Mouse (Mus musculus) thymus, adult 2 months (tissue): Measurements from ENCODE around the gene Slc2a9. TPM values are rescaled to one million over a fixed set of nuclear protein-coding genes. Genes with fewer than 3 reads are reported as not detected.

Experiments
- DNase-seq: peaks from one replicate; pipeline ENCODE4 v3.0.0; 2021
- H3K27ac ChIP-seq: fragments of 200-500 bp; 2 replicates; pipeline ENCODE4 v1.5.1; 2012; ENCODE audit warnings: low read length, control low read depth; ENCODE audit not compliant: control insufficient read depth, insufficient read depth
- H3K27me3 ChIP-seq: fragments of 200-500 bp; 2 replicates; pipeline ENCODE4 v1.6.1; 2012; ENCODE audit warnings: mild to moderate bottlenecking, low read length, moderate library complexity, mixed read lengths; ENCODE audit not compliant: control insufficient read depth, insufficient read depth
- H3K36me3 ChIP-seq: fragments of 200-500 bp; 2 replicates; pipeline ENCODE4 v1.6.1; 2012; ENCODE audit warnings: mild to moderate bottlenecking, low read length, moderate library complexity; ENCODE audit not compliant: control insufficient read depth, insufficient read depth
- H3K4me1 ChIP-seq: fragments of 200-500 bp; replicated peaks from 2 replicates; pipeline ENCODE4 v1.6.1; 2012; ENCODE audit warnings: low read length; ENCODE audit not compliant: control insufficient read depth, insufficient read depth
- H3K4me3 ChIP-seq: fragments of 200-500 bp; 2 replicates; pipeline ENCODE4 v1.5.1; 2012; ENCODE audit warnings: mild to moderate bottlenecking, low read length, control low read depth, moderate library complexity; ENCODE audit not compliant: control insufficient read depth, insufficient read depth
- CTCF ChIP-seq: fragments of 200-500 bp; IDR thresholded peaks from 2 replicates; pipeline ENCODE4 v1.5.1; 2012; ENCODE audit warnings: mild to moderate bottlenecking, control low read depth, low read length, moderate library complexity, borderline replicate concordance; ENCODE audit not compliant: control insufficient read depth, poor library complexity, insufficient read depth; ENCODE audit errors: extremely low read depth
- POLR2A ChIP-seq: fragments of 200-500 bp; IDR thresholded peaks from 2 replicates; pipeline ENCODE4 v1.6.1; 2012; ENCODE audit warnings: mild to moderate bottlenecking, low read length, control low read depth, moderate library complexity; ENCODE audit not compliant: control insufficient read depth, poor library complexity, insufficient read depth; ENCODE audit errors: extremely low read depth
- WGBS: fragments of 180-500 bp; shearing (Covaris S2); methylation state at CpG from one replicate; pipeline ENCODE4 v1.1.7; 2018; 5-methylcytosine and 5-hydroxymethylcytosine counted together
- polyA plus RNA-seq: library from polyadenylated mRNA; depleted of rRNA; stranded (reverse); fragments of >200 nt; gene quantifications from 2 replicates; pipeline ENCODE4 v1.2.3, GENCODE M21; 2012

Gene Slc2a9
- polyA plus RNA-seq, 1 experiment, result 9.0 TPM

DNA sequence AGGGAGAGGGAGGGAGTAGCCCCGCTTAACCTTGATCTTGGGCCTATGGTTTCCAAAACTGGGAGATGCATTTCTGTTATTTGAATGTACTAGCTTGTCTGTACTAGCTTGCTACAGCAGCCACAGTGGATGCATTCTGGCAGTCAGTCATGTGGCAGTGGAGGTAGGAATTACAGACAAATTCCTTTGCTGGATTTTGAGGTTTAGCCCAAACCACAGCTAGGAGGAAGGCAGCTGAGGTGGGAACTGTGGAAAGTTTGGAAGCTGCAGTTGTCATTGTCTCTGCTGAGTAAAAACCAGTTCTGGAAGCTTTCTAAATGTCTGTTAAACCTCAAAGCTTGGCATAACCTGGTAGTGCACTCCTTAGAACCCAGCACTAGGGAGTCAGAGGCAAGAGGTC is 131.6 kb downstream of the Slc2a9 start:
- no peaks in the 10 kb centered on the region for H3K27me3 ChIP-seq
- 75% methylated on average over 1 of the region's 1 CpGs for WGBS

DNA sequence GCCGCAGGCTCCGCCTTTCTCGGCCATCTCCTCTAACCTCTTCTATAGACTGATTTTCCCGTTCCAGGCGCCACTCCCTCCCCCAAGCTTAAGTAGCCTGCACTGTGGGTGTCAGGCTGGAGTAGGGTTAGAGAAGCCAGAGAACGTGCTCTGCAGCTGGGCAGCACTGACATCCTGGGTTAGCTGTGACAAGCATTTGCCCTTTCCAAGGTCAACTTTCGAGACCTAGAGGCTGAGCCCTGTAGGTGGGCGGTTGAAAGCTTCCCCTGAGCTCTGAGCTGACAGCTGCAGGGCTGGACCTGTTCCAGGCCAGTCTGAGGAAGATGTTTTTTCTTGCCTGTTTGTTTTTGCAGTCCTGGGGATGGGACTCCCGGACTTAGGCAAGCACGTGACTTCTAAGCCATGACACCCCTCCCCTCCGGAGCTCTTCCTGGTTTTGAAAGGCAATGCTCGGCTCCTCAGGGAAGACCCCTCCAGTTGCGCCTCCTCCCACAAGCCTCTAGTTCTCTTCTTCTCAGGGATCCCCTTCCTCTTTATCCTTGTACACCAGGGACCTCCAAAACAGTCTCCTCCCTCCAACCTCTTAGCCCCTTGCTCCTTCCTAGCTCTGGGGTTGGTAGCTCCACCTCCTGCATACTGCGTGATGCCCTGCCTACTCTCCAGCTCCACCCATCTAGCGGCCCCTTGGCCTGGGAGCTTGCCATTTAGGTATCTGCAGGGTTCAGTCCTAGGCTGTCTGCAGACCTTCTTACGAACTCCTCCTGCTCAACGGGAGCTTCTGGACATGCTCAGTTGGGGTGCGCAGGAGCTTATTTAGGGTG is 136.1 kb downstream of the Slc2a9 start:
- 52% methylated on average over 18 of the region's 18 CpGs for WGBS

More for the DNA sequence above, 131.6 kb downstream of the Slc2a9 start:
- Histone ChIP-seq H3K4me3 (no peak overlapping the region), H3K36me3 (no peaks in the 10 kb centered on the region), H3K4me1 (no peaks in the 10 kb centered on the region; the same call in 1 of the 2 replicates), H3K27ac (no peak overlapping the region)
- no peak for DNase-seq
- TF ChIP-seq CTCF, result no peak
- no peak for TF ChIP-seq POLR2A

DNA sequence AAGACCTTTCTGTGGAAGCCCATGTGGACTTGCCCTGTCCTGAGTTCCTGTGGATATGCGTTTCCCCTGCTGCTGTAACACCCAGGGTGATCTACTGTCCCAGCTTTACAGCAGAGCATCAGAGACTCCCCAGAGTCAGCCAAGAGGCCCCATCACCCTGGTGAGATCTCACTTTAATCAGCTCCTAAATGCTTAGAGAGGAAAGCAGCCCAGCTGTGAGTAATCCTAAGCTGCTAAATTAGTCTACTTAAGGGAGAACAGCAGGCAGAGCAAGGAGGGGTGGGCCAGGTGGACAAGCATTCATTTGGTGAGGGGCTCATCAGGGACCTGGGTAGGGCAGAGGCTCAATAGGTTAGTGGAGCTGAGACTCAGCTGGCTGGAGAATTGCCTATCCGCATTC is 137.4 kb downstream of the Slc2a9 start:
- Histone ChIP-seq H3K4me3 (no peak overlapping the region), H3K4me1 (no peaks in the 10 kb centered on the region; the same call in 1 of the 2 replicates), H3K36me3 (no peaks in the 10 kb centered on the region), H3K27me3 (no peaks in the 10 kb centered on the region), H3K27ac (no peak overlapping the region)
- WGBS, result 97% methylated on average over 2 of the region's 2 CpGs
- DNase-seq, result no peak
- TF ChIP-seq CTCF (no peak), POLR2A (no peak)

More for the DNA sequence above, 136.1 kb downstream of the Slc2a9 start:
- Histone ChIP-seq H3K27me3 (no peaks in the 10 kb centered on the region), H3K4me3 (peak overlapping the region; percentile 35), H3K36me3 (no peaks in the 10 kb centered on the region), H3K27ac (no peak overlapping the region), H3K4me1 (no peaks in the 10 kb centered on the region; the same call in 1 of the 2 replicates)
- peak; percentile 7 for DNase-seq
- no peak for TF ChIP-seq POLR2A
- no peak for TF ChIP-seq CTCF

DNA sequence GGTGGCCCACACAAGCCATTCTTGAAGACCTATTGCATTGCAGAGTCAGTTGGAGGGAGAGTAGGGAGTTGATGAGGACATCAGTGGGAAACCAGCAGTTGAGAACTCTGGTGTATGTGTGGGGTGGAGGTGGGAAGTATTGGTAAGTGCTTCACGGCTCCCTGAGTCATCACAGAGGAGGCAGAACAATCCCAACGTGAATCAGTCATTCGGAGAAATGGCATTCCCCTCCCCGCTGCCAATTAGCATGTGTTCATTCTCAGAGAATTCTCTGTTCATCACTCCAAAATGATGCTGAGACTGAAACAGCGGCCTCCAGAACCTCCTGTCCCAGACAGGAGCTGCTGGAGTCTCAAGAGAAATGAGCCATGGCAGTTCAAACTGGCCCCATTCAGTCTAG is 138.5 kb downstream of the Slc2a9 start:
- no peak overlapping the region for H3K4me3 ChIP-seq
- 96% methylated on average over 5 of the region's 5 CpGs for WGBS
- H3K36me3 ChIP-seq, result no peaks in the 10 kb centered on the region
- H3K27me3 ChIP-seq, result no peaks in the 10 kb centered on the region
- no peak overlapping the region for H3K27ac ChIP-seq
- TF ChIP-seq POLR2A, result no peak
- TF ChIP-seq CTCF, result no peak
- H3K4me1 ChIP-seq, result no peaks in the 10 kb centered on the region; the same call in 1 of the 2 replicates
- no peak for DNase-seq

DNA sequence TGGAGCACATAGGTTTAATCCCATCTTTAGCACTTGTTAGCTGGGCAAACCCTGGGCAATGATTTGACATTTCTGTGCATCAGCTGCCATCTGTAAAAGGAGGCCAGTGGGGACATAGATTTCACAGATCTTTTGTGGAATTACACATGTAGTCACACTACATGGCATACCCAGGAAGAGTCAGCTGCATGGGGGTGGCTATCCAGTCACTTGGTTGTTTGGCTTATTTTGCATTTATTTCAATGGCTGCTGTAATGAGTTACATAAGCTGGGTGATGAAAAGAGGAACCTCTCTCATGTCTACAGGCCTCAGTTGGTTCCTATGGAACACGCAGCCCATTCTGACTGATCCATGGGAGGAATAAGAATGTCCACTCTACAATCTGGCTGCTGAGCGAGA is 143.2 kb downstream of the Slc2a9 start:
- no peaks in the 10 kb centered on the region for H3K27me3 ChIP-seq
- 93% methylated on average over 2 of the region's 2 CpGs for WGBS
- H3K36me3 ChIP-seq, result no peaks in the 10 kb centered on the region
- no peak for DNase-seq
- no peaks in the 10 kb centered on the region for H3K4me1 ChIP-seq
- H3K4me3 ChIP-seq, result no peak overlapping the region
- TF ChIP-seq CTCF, result no peak
- TF ChIP-seq POLR2A, result no peak
- H3K27ac ChIP-seq, result no peak overlapping the region

DNA sequence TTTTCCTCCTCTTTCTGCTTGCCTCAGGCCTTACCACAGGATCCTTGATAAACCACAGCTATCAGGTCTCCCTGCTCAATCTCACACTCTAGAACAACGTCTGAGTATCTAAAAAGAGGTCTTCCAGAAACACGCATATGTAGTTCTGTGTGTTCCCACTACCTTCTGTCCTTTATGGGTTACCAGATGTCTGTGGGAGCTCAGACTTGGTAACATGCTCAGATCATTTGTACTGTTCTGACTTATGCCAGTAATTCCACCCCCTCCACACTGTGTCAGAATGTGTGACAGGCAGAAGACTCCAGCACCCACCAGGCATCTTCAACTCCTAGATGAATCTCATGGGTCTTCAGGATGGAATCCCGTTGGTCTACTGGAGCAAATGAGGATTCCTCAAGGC is 146.0 kb downstream of the Slc2a9 start:
- TF ChIP-seq POLR2A (no peak), CTCF (no peak)
- DNase-seq, result no peak
- no peak overlapping the region for H3K4me3 ChIP-seq

DNA sequence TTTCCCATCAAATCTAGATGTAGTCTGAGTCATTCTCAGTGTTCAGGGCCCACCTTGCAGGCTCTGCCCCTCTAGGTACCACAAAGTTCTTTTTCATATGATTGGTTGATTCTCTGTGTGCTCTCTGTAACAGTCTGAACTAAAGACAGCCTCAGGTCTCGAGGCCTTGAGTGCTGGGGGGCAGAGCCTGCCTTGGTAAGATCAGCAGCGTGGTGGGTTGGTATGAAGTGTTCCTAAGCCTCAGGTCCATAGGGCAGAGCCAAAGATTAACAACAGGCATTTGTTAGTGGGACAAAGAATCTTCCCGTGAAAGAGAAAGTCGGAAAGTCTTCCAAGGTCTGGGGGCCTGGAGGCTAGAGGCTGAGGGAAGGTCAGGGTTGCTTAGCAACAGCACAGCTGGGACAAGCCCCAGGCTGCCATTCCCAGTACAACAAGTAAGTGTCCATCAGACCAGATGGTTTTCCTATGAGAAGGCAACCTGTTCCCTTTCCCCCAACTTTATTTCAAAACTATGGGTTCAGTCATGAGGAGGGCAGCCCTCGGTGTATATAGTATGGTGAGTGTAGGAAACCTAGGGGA is 152.5 kb downstream of the Slc2a9 start:
- H3K27me3 ChIP-seq, result no peaks in the 10 kb centered on the region
- H3K27ac ChIP-seq, result no peak overlapping the region
- H3K4me1 ChIP-seq, result no peaks in the 10 kb centered on the region
- no peak overlapping the region for H3K4me3 ChIP-seq
- TF ChIP-seq CTCF (no peak), POLR2A (no peak)
- WGBS, result 87% methylated on average over 5 of the region's 5 CpGs
- no peaks in the 10 kb centered on the region for H3K36me3 ChIP-seq
- no peak for DNase-seq

More for the DNA sequence above, 146.0 kb downstream of the Slc2a9 start:
- Histone ChIP-seq H3K4me1 (no peaks in the 10 kb centered on the region), H3K27ac (no peak overlapping the region), H3K27me3 (no peaks in the 10 kb centered on the region), H3K36me3 (no peaks in the 10 kb centered on the region)
- 89% methylated on average over 3 of the region's 3 CpGs for WGBS
